Mouse (Mus musculus) cerebellum, adult 9-11 months (tissue): ENCODE data around the gene Nt5c.
"Not testable (repeated sequence)": the region's sequence is repeated elsewhere in the genome, so short reads cannot be mapped to it uniquely, and the experiment has no call there.

Experiments used
- DNase-seq: peaks from one replicate; pipeline ENCODE4 v3.0.0; 2022

Gene Nt5c

GRCm38 (mm10) chr11:115509773-115510506, 18.3 kb upstream of the Nt5c start:
- no peak for DNase-seq

GRCm38 (mm10) chr11:115508061-115508460, 16.4 kb upstream of the Nt5c start:
- DNase-seq: no peak

- DNase-seq: no peak
Observed at GRCm38 (mm10) chr11:115506586-115506985, 14.9 kb upstream of the Nt5c start.

GRCm38 (mm10) chr11:115502636-115503035, 11.0 kb upstream of the Nt5c start:
- DNase-seq: no peak

GRCm38 (mm10) chr11:115496559-115496958, 4.9 kb upstream of the Nt5c start:
- DNase-seq: not testable (repeated sequence)

- peak; percentile 22 for DNase-seq
Observed at GRCm38 (mm10) chr11:115492387-115492786, 725 bp upstream of the Nt5c start.

- DNase-seq: peak; percentile 60
Observed at GRCm38 (mm10) chr11:115490441-115491355, 964 bp downstream of the Nt5c start.

- peak; percentile 85 for DNase-seq
Observed at GRCm38 (mm10) chr11:115488551-115489104, 3.0 kb downstream of the Nt5c start.

- no peak for DNase-seq
Observed at GRCm38 (mm10) chr11:115485155-115485554, 6.5 kb downstream of the Nt5c start.

- peak; percentile 76 for DNase-seq
Observed at GRCm38 (mm10) chr11:115483726-115484125, 7.9 kb downstream of the Nt5c start.

GRCm38 (mm10) chr11:115483278-115483677, 8.4 kb downstream of the Nt5c start:
- peak; percentile 36 for DNase-seq

- no peak for DNase-seq
Observed at GRCm38 (mm10) chr11:115481553-115482259, 10.0 kb downstream of the Nt5c start.

- no peak for DNase-seq
Observed at GRCm38 (mm10) chr11:115478296-115478938, 13.2 kb downstream of the Nt5c start.

GRCm38 (mm10) chr11:115477388-115477787, 14.3 kb downstream of the Nt5c start:
- not testable (repeated sequence) for DNase-seq

GRCm38 (mm10) chr11:115476630-115477029, 15.0 kb downstream of the Nt5c start:
- not testable (repeated sequence) for DNase-seq

GRCm38 (mm10) chr11:115475758-115476237, 15.9 kb downstream of the Nt5c start:
- no peak for DNase-seq

- peak; percentile 95 for DNase-seq
Observed at GRCm38 (mm10) chr11:115475025-115475757, 16.5 kb downstream of the Nt5c start, which contains the start of gene Armc7. Armc7 (plus strand) TSS chr11:115475667.

GRCm38 (mm10) chr11:115473626-115474275, 17.9 kb downstream of the Nt5c start:
- peak; percentile 96 for DNase-seq

- no peak for DNase-seq
Observed at GRCm38 (mm10) chr11:115472183-115472582, 19.5 kb downstream of the Nt5c start.

GRCm38 (mm10) chr11:115467217-115467618, 24.4 kb downstream of the Nt5c start:
- no peak for DNase-seq

- DNase-seq: no peak
Observed at GRCm38 (mm10) chr11:115464851-115465250, 26.8 kb downstream of the Nt5c start.
